ENCODE assay signal across 29 mouse cellular contexts in genomic region chr3:121614741-121615140, GRCm38 (mm10). TPM values are rescaled to one million over a fixed set of nuclear protein-coding genes. Genes with fewer than 3 reads are reported as not detected.
DNase-seq lines count a peak whose midpoint lies in the region; ATAC-seq and TF ChIP-seq lines count a peak whose summit lies in the region.
"Had no signal": no experiment of that assay in that cellular context is flagged by ENCODE, and none has a peak within 500 bp of the region (broad histone marks: within the 10 kb centered on the region; RNA-seq: fewer than 3 reads in every experiment).

No protein-coding gene starts in this region.

- H3K4me1 ChIP-seq in heart, embryonic 11.5 days (ENCODE audit: control insufficient read depth, insufficient read depth, low read length), result peaks cover 12% of the 10 kb centered on the region
- no peaks in the 10 kb centered on the region for H3K4me1 ChIP-seq in heart, adult 2 months (ENCODE audit: control insufficient read depth, insufficient read depth, low read length)
- H3K4me1 ChIP-seq in liver, embryonic 12.5 days, result no peaks in the 10 kb centered on the region
- H3K4me1 ChIP-seq: embryonic facial prominence, embryonic 15.5 days; forebrain, embryonic 10.5 days; hindbrain, embryonic 15.5 days had no signal

- no peak overlapping the region for H3K9ac ChIP-seq in heart, embryonic 11.5 days (ENCODE audit: low read depth, low read length)
- H3K9ac ChIP-seq in heart, adult 2 months (ENCODE audit: low read depth, low read length), result no peak overlapping the region
- H3K9ac ChIP-seq in liver, embryonic 12.5 days, result no peak overlapping the region
- H3K9ac ChIP-seq: embryonic facial prominence, embryonic 15.5 days; hindbrain, embryonic 15.5 days had no signal

- no peaks in the 10 kb centered on the region for H3K27me3 ChIP-seq in heart, embryonic 11.5 days (ENCODE audit: control insufficient read depth, insufficient read depth, low read length)
- no peaks in the 10 kb centered on the region for H3K27me3 ChIP-seq in heart, adult 2 months (ENCODE audit: control insufficient read depth, insufficient read depth, low read length)
- no peaks in the 10 kb centered on the region for H3K27me3 ChIP-seq in liver, embryonic 12.5 days (replicated peaks)
- H3K27me3 ChIP-seq: embryonic facial prominence, embryonic 15.5 days; hindbrain, embryonic 15.5 days had no signal

- no peak for TF ChIP-seq POLR2A in heart, adult 2 months (IDR thresholded peaks at IDR 0.05; ENCODE audit: insufficient read depth, low read depth, low read length)

- H3K9me3 ChIP-seq in heart, embryonic 11.5 days (replicated peaks; ENCODE audit: control insufficient read depth, low read length), result no peaks in the 10 kb centered on the region
- no peaks in the 10 kb centered on the region for H3K9me3 ChIP-seq in liver, embryonic 12.5 days (replicated peaks)
- H3K9me3 ChIP-seq: embryonic facial prominence, embryonic 15.5 days; forebrain, embryonic 10.5 days; G1E; hindbrain, embryonic 15.5 days had no signal

- H3K79me2 ChIP-seq in heart, adult 2 months (replicated peaks; ENCODE audit: control insufficient read depth, insufficient read depth, low read length), result no peaks in the 10 kb centered on the region

- H3K4me2 ChIP-seq in heart, embryonic 11.5 days, result peak overlapping the region; percentile 24; the same call in 1 of the 2 replicates
- peak overlapping the region; percentile 38 for H3K4me2 ChIP-seq in liver, embryonic 12.5 days
- H3K4me2 ChIP-seq: embryonic facial prominence, embryonic 15.5 days; hindbrain, embryonic 15.5 days had no signal

- DNase-seq in heart, adult 2 months, result no peak
- DNase-seq in liver (no peak), R1 (ENCODE audit: low read depth, low spot score) (peak; percentile 80), adipocyte (ENCODE audit: low spot score) (no peak)
- DNase-seq in cerebellum, adult 9-10 months, result no peak
- DNase-seq: adrenal gland, adult 2 months; adrenal gland, postnatal 25 days; cerebellum, adult 18-20 months; cerebellum, postnatal 10 days; embryo, embryonic 11 days; gastrocnemius, adult 2 months; gastrocnemius, postnatal 25 days; heart, adult 18-20 months; heart, postnatal 14 days had no signal

- no peak for TF ChIP-seq CTCF in heart, adult 2 months (IDR thresholded peaks at IDR 0.05)

- WGBS in heart, embryonic 11.5 days (ENCODE audit: insufficient replicate concordance), result 63% methylated on average over 7 of the region's 7 CpGs
- WGBS in heart, adult 2 months, result 72% methylated on average over 7 of the region's 7 CpGs
- 63% methylated on average over 7 of the region's 7 CpGs for WGBS in liver, embryonic 12.5 days (ENCODE audit: insufficient replicate concordance)

- no peak overlapping the region for H3K27ac ChIP-seq in heart, embryonic 11.5 days (ENCODE audit: low read depth, low read length)
- H3K27ac ChIP-seq in heart, adult 2 months, result no peak overlapping the region
- H3K27ac ChIP-seq in liver, embryonic 12.5 days, result no peak overlapping the region
- H3K27ac ChIP-seq: embryonic facial prominence, embryonic 15.5 days; forebrain, embryonic 10.5 days; gastrocnemius, adult 2 months; hindbrain, embryonic 15.5 days had no signal

- H3K36me3 ChIP-seq in heart, embryonic 11.5 days (ENCODE audit: control insufficient read depth, insufficient read depth, low read length), result no peaks in the 10 kb centered on the region
- no peaks in the 10 kb centered on the region for H3K36me3 ChIP-seq in heart, adult 2 months (ENCODE audit: control insufficient read depth, insufficient read depth, low read length)
- no peaks in the 10 kb centered on the region for H3K36me3 ChIP-seq in liver, embryonic 12.5 days
- H3K36me3 ChIP-seq: embryonic facial prominence, embryonic 15.5 days; forebrain, embryonic 10.5 days; G1E; hindbrain, embryonic 15.5 days had no signal

- no peak for TF ChIP-seq EP300 in heart, adult 2 months (IDR thresholded peaks at IDR 0.05; ENCODE audit: insufficient read depth, low read depth, low read length)

- intact Hi-C loops in heart, adult 2 months (cut with DNase I), result no loop called here

- no peak for ATAC-seq in heart, embryonic 11.5 days (replicated peaks; ENCODE audit: insufficient number of reproducible peaks, low FRiP score, low TSS enrichment)
- no peak for ATAC-seq in liver, embryonic 12.5 days
- ATAC-seq: activated CD4-positive, CD25-positive, alpha-beta regulatory T cell, adult 4 months; forebrain, embryonic 14.5 days; intestine, embryonic 16.5 days had no signal

- no peak overlapping the region for H3K4me3 ChIP-seq in heart, embryonic 11.5 days (ENCODE audit: low read depth, low read length)
- no peak overlapping the region for H3K4me3 ChIP-seq in heart, adult 2 months
- H3K4me3 ChIP-seq in liver, embryonic 12.5 days, result no peak overlapping the region
- H3K4me3 ChIP-seq: embryonic facial prominence, embryonic 15.5 days; erythroblast, embryonic 14.5 days; forebrain, embryonic 10.5 days; gastrocnemius, adult 2 months; hindbrain, embryonic 15.5 days had no signal

RNA-seq across cellular contexts. Expression of gene 4930432M17Rik, which starts 55.8 kb away (rescaled TPM):
- not detected in 2 replicates for polyA plus RNA-seq in heart, embryonic 11.5 days (2014; fragmentation: Nextera tagmentation; extraction: Ambion mirVana)
- total RNA-seq in heart, adult 2 months (2021), result not detected
- not detected in 2 replicates for polyA plus RNA-seq in heart, adult 2 months (2012; rRNA removed)
- not detected in 2 replicates for polyA plus RNA-seq in liver, embryonic 12.5 days (2016; fragmentation: Nextera tagmentation; extraction: Ambion mirVana)
- total RNA-seq: adrenal gland, adult 2 months; adrenal gland, postnatal 25 days; common myeloid progenitor, adult 5-6 weeks; gastrocnemius, adult 2 months; gastrocnemius, postnatal 25 days; heart, adult 18-20 months; heart, postnatal 14 days had no signal
- polyA plus RNA-seq: activated CD4-positive, CD25-positive, alpha-beta regulatory T cell, adult 4 months; adrenal gland, adult 2 months; C2C12; embryonic facial prominence, embryonic 11.5 days; embryonic facial prominence, embryonic 15.5 days; erythroblast, embryonic 14.5 days; forebrain, embryonic 10.5 days; forebrain, embryonic 14.5 days; G1E; heart, embryonic 14.5 days; hindbrain, embryonic 11.5 days; hindbrain, embryonic 15.5 days; intestine, embryonic 16.5 days had no signal
